Mouse (Mus musculus) kidney, postnatal 0 days (tissue): ENCODE measurements around the gene Tmigd1. TPM values are rescaled to one million over a fixed set of nuclear protein-coding genes. Genes with fewer than 3 reads are reported as not detected.

Experiments used
- ATAC-seq: fragments of 200-750 bp; cut with Nextera tagmentation; replicated peaks from 2 replicates; pipeline ENCODE4 v1.8.0; 2017; ENCODE audit warnings: low read depth, moderate number of reproducible peaks, moderate TSS enrichment, moderate library complexity; ENCODE audit not compliant: low FRiP score
- DNase-seq: peaks from one replicate; pipeline ENCODE4 v3.0.0-alpha.2; 2016; ENCODE audit warnings: low spot score
- H3K27ac ChIP-seq: fragments of 300-500 bp; sonication (generic); 2 replicates; pipeline ENCODE4 v1.5.1; 2014; ENCODE audit warnings: mild to moderate bottlenecking
- H3K27me3 ChIP-seq: fragments of 300-500 bp; sonication (generic); 2 replicates; pipeline ENCODE4 v1.6.1; 2014; ENCODE audit warnings: low read length, mixed read lengths; ENCODE audit not compliant: insufficient read depth
- H3K36me3 ChIP-seq: fragments of 300-500 bp; sonication (generic); 2 replicates; pipeline ENCODE4 v1.6.1; 2014; ENCODE audit warnings: low read length, mixed read lengths; ENCODE audit not compliant: insufficient read depth
- H3K4me1 ChIP-seq: fragments of 300-500 bp; sonication (generic); replicated peaks from 2 replicates; pipeline ENCODE4 v1.6.1; 2014; ENCODE audit warnings: antibody characterized with exemption, low read length, mixed read lengths; ENCODE audit not compliant: insufficient read depth
- H3K4me2 ChIP-seq: fragments of 300-500 bp; sonication (generic); 2 replicates; pipeline ENCODE4 v1.6.1; 2014; ENCODE audit warnings: mild to moderate bottlenecking, low read length, moderate library complexity, mixed read lengths
- H3K4me3 ChIP-seq: fragments of 300-500 bp; sonication (generic); replicated peaks from 2 replicates; pipeline ENCODE4 v1.5.1; 2014; ENCODE audit warnings: low read depth, low read length
- H3K9ac ChIP-seq: fragments of 300-500 bp; sonication (generic); 2 replicates; pipeline ENCODE4 v1.6.1; 2014; ENCODE audit warnings: low read depth, low read length
- H3K9me3 ChIP-seq: fragments of 300-500 bp; sonication (generic); replicated peaks from 2 replicates; pipeline ENCODE4 v1.6.1; 2016; ENCODE audit warnings: low read length, inconsistent platforms, mixed read lengths
- CTCF ChIP-seq: IDR thresholded peaks from 2 replicates; pipeline ENCODE4 v1.5.1; 2016; ENCODE audit warnings: antibody characterized with exemption, low read depth, mild to moderate bottlenecking, moderate library complexity
- WGBS: fragments of 180-500 bp; shearing (Covaris S2); extraction: QIAGEN DNeasy Blood & Tissue Kit; methylation state at CpG from one replicate; pipeline ENCODE4 v1.1.7; 2014; 5-methylcytosine and 5-hydroxymethylcytosine counted together
- polyA plus RNA-seq: library from polyadenylated mRNA; unstranded; fragments of >200 nt; fragmentation: Nextera tagmentation; extraction: Ambion mirVana; gene quantifications from 2 replicates; pipeline ENCODE4 v1.2.1, GENCODE M21; 2015

Gene Tmigd1
- polyA plus RNA-seq, 1 experiment from 2014 or later: 22.6 TPM

- no peaks in the 10 kb centered on the region for H3K36me3 ChIP-seq
These were observed 5.6 kb upstream of the Tmigd1 start for GRCm38 (mm10) chr11:76896360-76896759.

GRCm38 (mm10) chr11:76897126-76897525 lies 4.8 kb upstream of the Tmigd1 start:
- Histone ChIP-seq H3K4me3 (no peak overlapping the region), H3K27ac (peak overlapping the region; percentile 72), H3K4me1 (peaks cover 18% of the 10 kb centered on the region), H3K27me3 (no peaks in the 10 kb centered on the region), H3K9ac (no peak overlapping the region), H3K4me2 (no peak overlapping the region), H3K36me3 (no peaks in the 10 kb centered on the region), H3K9me3 (no peaks in the 10 kb centered on the region)
- ATAC-seq (no peak), DNase-seq (peak; percentile 80)
- no peak for TF ChIP-seq CTCF
- 30% methylated on average over 1 of the region's 1 CpGs for WGBS

More at GRCm38 (mm10) chr11:76896360-76896759, 5.6 kb upstream of the Tmigd1 start:
- Histone ChIP-seq H3K27me3 (no peaks in the 10 kb centered on the region), H3K27ac (peak overlapping the region; percentile 72), H3K4me3 (no peak overlapping the region), H3K9ac (no peak overlapping the region), H3K4me2 (no peak overlapping the region), H3K9me3 (no peaks in the 10 kb centered on the region), H3K4me1 (peaks cover 18% of the 10 kb centered on the region)
- DNase-seq (peak; percentile 44), ATAC-seq (no peak)
- TF ChIP-seq CTCF: no peak
- 28% methylated on average over 6 of the region's 6 CpGs for WGBS

- ATAC-seq: no peak
- WGBS: 35% methylated on average over 3 of the region's 3 CpGs
- peak overlapping the region; percentile 63 for H3K27ac ChIP-seq
- H3K9me3 ChIP-seq: no peaks in the 10 kb centered on the region
- no peak overlapping the region for H3K9ac ChIP-seq
- no peak overlapping the region for H3K4me2 ChIP-seq
- no peaks in the 10 kb centered on the region for H3K27me3 ChIP-seq
- DNase-seq: no peak
- TF ChIP-seq CTCF: no peak
- no peak overlapping the region for H3K4me3 ChIP-seq
- peaks cover 18% of the 10 kb centered on the region for H3K4me1 ChIP-seq
- no peaks in the 10 kb centered on the region for H3K36me3 ChIP-seq
These were observed 4.1 kb upstream of the Tmigd1 start for GRCm38 (mm10) chr11:76897871-76898270.

DNA sequence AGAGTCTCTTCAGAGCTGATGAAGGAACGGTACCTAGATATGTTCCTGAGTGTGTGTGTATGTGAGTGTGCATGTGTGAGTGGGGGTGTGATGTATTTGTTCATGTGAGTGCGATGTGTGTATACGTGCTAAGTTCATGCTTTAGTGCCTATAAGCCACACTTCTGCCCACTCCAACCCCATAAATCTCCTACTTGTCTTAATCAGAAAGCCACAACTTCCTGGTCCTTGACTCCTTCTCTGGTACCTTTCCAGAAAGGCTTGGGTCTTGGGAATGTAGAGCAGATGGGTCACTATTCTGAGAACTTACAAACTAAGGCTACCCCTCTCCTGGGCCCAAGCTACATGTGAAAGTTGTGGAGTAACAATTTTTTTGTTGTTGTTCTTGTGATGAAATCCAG lies 3.2 kb upstream of the Tmigd1 start:
- Histone ChIP-seq H3K9ac (no peak overlapping the region), H3K4me3 (no peak overlapping the region), H3K27ac (0 out of 2 replicates have a peak overlapping the region, but pooled peaks have one; percentile 63), H3K36me3 (no peaks in the 10 kb centered on the region), H3K27me3 (no peaks in the 10 kb centered on the region), H3K4me2 (no peak overlapping the region), H3K4me1 (peaks cover 17% of the 10 kb centered on the region), H3K9me3 (no peaks in the 10 kb centered on the region)
- no peak for ATAC-seq
- no peak for DNase-seq
- no peak for TF ChIP-seq CTCF
- WGBS: 70% methylated on average over 3 of the region's 3 CpGs

GRCm38 (mm10) chr11:76899758-76900738 lies 1.9 kb upstream of the Tmigd1 start:
- Histone ChIP-seq H3K9me3 (no peaks in the 10 kb centered on the region), H3K4me3 (no peak overlapping the region), H3K27ac (no peak overlapping the region), H3K9ac (no peak overlapping the region), H3K4me1 (peaks cover 15% of the 10 kb centered on the region), H3K4me2 (no peak overlapping the region), H3K27me3 (no peaks in the 10 kb centered on the region), H3K36me3 (no peaks in the 10 kb centered on the region)
- DNase-seq (peak; percentile 58), ATAC-seq (no peak)
- TF ChIP-seq CTCF: peak; percentile 76
- 67% methylated on average over 5 of the region's 5 CpGs for WGBS

DNA sequence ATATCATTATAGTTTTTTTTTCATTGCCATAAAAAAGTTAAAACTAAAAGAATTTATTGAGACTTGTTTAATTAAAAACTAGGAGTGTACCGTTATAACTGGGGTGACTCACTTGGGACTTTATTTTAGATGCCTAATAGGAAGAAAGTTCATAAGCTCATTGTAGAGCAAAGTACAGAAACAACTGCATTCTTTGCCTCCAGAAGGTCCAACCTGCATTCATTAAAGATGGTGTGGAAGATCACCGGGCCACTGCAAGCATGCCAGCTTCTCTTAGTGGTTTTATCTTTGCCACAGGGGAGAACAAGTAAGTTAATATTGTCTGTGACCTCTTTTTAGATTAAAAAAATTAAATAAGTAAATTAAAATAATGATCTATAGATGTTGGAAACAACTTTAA lies 2.4 kb downstream of the Tmigd1 start:
- Histone ChIP-seq H3K4me3 (no peak overlapping the region), H3K9ac (no peak overlapping the region), H3K9me3 (no peaks in the 10 kb centered on the region), H3K27ac (no peak overlapping the region), H3K27me3 (no peaks in the 10 kb centered on the region), H3K36me3 (no peaks in the 10 kb centered on the region), H3K4me2 (no peak overlapping the region), H3K4me1 (peaks cover 3% of the 10 kb centered on the region; the same call in 1 of the 2 replicates)
- no peak for DNase-seq
- WGBS: 65% methylated on average over 2 of the region's 2 CpGs
- no peak for TF ChIP-seq CTCF
- ATAC-seq: no peak
